Mouse (Mus musculus) heart, embryonic 16.5 days (tissue): ENCODE data around the gene Celf1. TPM values are rescaled to one million over a fixed set of nuclear protein-coding genes. Genes with fewer than 3 reads are reported as not detected.

Source experiments
- ATAC-seq: fragments of 200-750 bp; cut with Nextera tagmentation; replicated peaks from 2 replicates; pipeline ENCODE4 v1.8.0; 2017; ENCODE audit warnings: moderate number of reproducible peaks; ENCODE audit not compliant: insufficient read depth, low FRiP score; ENCODE audit errors: extremely low read depth
- H3K27ac ChIP-seq: fragments of 300-500 bp; sonication (generic); 2 replicates; pipeline ENCODE4 v1.5.1; 2014; ENCODE audit warnings: mild to moderate bottlenecking, low read length, control low read depth, moderate library complexity
- H3K27me3 ChIP-seq: fragments of 300-500 bp; sonication (generic); 2 replicates; pipeline ENCODE4 v1.6.1; 2014; ENCODE audit warnings: low read length, mixed read lengths; ENCODE audit not compliant: control insufficient read depth, insufficient read depth
- H3K36me3 ChIP-seq: fragments of 300-500 bp; sonication (generic); 2 replicates; pipeline ENCODE4 v1.6.1; 2014; ENCODE audit not compliant: control insufficient read depth, insufficient read depth
- H3K4me1 ChIP-seq: fragments of 300-500 bp; sonication (generic); 2 replicates; pipeline ENCODE4 v1.6.1; 2014; ENCODE audit warnings: low read length, mixed read lengths; ENCODE audit not compliant: control insufficient read depth, insufficient read depth
- H3K4me2 ChIP-seq: fragments of 300-500 bp; sonication (generic); 2 replicates; pipeline ENCODE4 v1.6.1; 2014; ENCODE audit warnings: low read depth, mild to moderate bottlenecking, control low read depth, low read length
- H3K4me3 ChIP-seq: fragments of 300-500 bp; sonication (generic); 2 replicates; pipeline ENCODE4 v1.5.1; 2014; ENCODE audit warnings: mild to moderate bottlenecking, control low read depth, low read length
- H3K9ac ChIP-seq: fragments of 300-500 bp; sonication (generic); 2 replicates; pipeline ENCODE4 v1.6.1; 2014; ENCODE audit warnings: low read length, control low read depth
- H3K9me3 ChIP-seq: fragments of 300-500 bp; sonication (generic); replicated peaks from 2 replicates; pipeline ENCODE4 v1.6.1; 2016; ENCODE audit warnings: low read length; ENCODE audit not compliant: control insufficient read depth
- WGBS: fragments of 180-500 bp; shearing (Covaris S2); extraction: QIAGEN DNeasy Blood & Tissue Kit; methylation state at CpG from one replicate; pipeline ENCODE4 v1.1.7; 2014; 5-methylcytosine and 5-hydroxymethylcytosine counted together
- polyA plus RNA-seq: library from polyadenylated mRNA; unstranded; fragments of >200 nt; fragmentation: Nextera tagmentation; extraction: Ambion mirVana; gene quantifications from 2 replicates; pipeline ENCODE4 v1.2.1, GENCODE M21; 2015

Celf1 gene
- polyA plus RNA-seq, 1 experiment from 2014 or later: 100 TPM

DNA sequence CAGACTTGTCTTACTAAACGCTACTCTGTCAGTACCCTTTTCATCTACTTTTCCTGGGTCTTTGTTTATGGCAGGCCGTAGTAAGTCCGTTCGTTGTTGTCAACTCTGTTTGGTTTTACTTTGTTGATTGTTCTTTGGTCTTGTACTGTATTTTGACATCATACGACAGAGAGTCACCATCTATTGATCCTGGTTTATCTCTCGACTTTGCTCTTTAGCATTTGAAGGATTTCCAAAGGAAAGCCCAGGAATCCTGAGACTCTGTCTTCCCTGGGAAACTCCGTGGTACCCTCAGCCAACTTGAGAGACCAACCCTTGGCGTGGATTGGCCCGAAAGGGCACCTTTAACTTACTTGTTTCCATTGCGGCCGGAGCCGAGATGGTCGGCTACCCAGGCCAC lies 11.6 kb upstream of the Celf1 start:
- WGBS: 84% methylated on average over 13 of the region's 13 CpGs

DNA sequence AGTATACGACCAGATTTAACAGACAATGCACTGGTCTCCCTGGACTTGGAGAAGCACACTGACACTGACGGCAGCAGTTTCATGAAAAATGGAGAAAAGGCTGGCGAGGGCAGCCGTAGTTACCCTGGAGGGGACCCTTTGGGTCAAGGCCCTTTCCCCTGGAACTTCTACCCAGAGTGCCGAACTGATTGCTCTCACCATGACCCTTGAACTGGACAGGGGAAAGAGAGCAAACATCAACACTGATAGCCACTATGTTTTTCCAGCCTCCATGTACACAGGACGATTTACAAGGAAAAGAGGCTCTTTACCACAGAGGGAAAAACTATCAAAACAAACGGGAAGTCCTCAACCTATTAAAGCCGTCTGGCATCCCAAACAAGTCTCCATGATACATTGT lies 8.4 kb upstream of the Celf1 start:
- no peaks in the 10 kb centered on the region for H3K4me1 ChIP-seq
- 66% methylated on average over 8 of the region's 8 CpGs for WGBS
- H3K9ac ChIP-seq: no peak overlapping the region
- no peaks in the 10 kb centered on the region for H3K36me3 ChIP-seq
- H3K4me2 ChIP-seq: no peak overlapping the region
- no peak overlapping the region for H3K4me3 ChIP-seq
- no peak overlapping the region for H3K27ac ChIP-seq
- no peaks in the 10 kb centered on the region for H3K27me3 ChIP-seq
- no peaks in the 10 kb centered on the region for H3K9me3 ChIP-seq
- ATAC-seq: no peak

More for the DNA sequence above, 11.6 kb upstream of the Celf1 start:
- Histone ChIP-seq H3K9ac (no peak overlapping the region), H3K27ac (no peak overlapping the region), H3K4me2 (no peak overlapping the region), H3K27me3 (no peaks in the 10 kb centered on the region), H3K4me3 (no peak overlapping the region), H3K9me3 (no peaks in the 10 kb centered on the region), H3K36me3 (no peaks in the 10 kb centered on the region), H3K4me1 (no peaks in the 10 kb centered on the region)
- no peak for ATAC-seq

DNA sequence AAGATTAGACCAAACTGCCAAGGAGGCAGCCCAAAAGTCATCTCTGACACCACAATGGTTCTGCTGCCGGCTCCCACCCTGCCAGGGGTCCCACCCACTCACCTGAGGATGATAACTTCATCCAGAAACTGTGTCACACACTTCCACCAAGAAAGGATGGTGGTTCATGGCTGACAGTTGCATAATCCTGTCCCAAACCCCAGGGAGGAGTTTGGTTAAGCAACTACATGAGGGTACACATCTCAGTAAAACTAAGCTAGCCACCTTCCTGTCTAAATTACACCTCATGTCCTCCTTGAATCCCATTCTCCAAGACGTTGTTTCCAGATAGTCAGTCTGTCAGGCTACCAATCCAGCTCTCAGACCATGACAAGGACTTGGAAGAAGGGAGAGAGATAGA lies 7.9 kb upstream of the Celf1 start:
- no peak for ATAC-seq
- H3K9me3 ChIP-seq: no peaks in the 10 kb centered on the region
- no peak overlapping the region for H3K4me3 ChIP-seq
- H3K4me1 ChIP-seq: no peaks in the 10 kb centered on the region
- H3K4me2 ChIP-seq: no peak overlapping the region
- H3K27ac ChIP-seq: no peak overlapping the region
- H3K9ac ChIP-seq: no peak overlapping the region
- H3K36me3 ChIP-seq: no peaks in the 10 kb centered on the region
- WGBS: 64% methylated on average over 2 of the region's 2 CpGs
- H3K27me3 ChIP-seq: no peaks in the 10 kb centered on the region

DNA sequence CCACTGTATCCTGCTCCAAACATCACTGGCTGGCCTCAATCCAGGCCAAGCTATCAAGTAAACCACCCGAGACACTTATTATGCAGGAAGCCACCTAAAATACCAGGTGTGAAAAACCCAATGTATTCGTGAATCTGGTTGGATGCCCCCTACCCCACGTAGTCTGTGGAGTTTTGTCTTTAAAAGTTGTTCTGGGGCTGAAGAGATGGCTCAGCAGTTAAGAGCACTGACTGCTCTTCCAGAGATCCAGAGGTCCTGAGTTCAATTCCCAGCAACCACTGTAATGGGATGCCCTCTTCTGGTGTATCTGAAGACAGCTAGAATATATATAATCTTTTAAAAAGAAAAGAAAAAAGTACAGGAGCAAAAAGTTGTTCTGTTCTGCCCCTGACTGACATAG lies 1.8 kb upstream of the Celf1 start:
- Histone ChIP-seq H3K9ac (no peak overlapping the region), H3K36me3 (no peaks in the 10 kb centered on the region), H3K4me3 (no peak overlapping the region), H3K9me3 (no peaks in the 10 kb centered on the region), H3K4me1 (peaks cover 21% of the 10 kb centered on the region), H3K4me2 (no peak overlapping the region), H3K27me3 (no peaks in the 10 kb centered on the region), H3K27ac (no peak overlapping the region)
- ATAC-seq: no peak
- 68% methylated on average over 3 of the region's 3 CpGs for WGBS

DNA sequence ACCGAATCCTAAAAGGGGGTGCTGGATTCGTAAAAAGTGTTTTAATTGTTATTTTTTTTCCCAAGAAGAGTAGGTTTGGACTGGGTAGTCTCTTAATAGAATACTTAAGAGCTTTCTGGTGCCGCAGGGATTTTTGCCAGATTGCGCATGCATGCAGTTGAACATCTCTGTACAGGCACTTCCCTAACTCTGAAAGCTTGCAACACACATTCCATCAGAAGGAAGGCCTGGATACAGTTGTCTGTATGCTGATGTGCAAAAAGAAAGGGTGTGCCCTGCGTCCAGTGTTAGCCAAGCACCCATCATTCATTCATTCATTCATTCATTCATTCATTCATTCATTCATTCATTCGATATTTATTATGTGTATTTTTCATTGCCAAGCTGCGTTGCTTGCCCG lies 432 bp upstream of the Celf1 start:
- peak; percentile 4; the same call in 1 of the 2 replicates for ATAC-seq
- Histone ChIP-seq H3K36me3 (no peaks in the 10 kb centered on the region), H3K4me3 (peak overlapping the region; percentile 100), H3K9ac (peak overlapping the region; percentile 91), H3K27ac (peak overlapping the region; percentile 91), H3K4me1 (peaks cover 26% of the 10 kb centered on the region), H3K9me3 (no peaks in the 10 kb centered on the region), H3K27me3 (no peaks in the 10 kb centered on the region), H3K4me2 (peak overlapping the region; percentile 73)
- 43% methylated on average over 8 of the region's 8 CpGs for WGBS

DNA sequence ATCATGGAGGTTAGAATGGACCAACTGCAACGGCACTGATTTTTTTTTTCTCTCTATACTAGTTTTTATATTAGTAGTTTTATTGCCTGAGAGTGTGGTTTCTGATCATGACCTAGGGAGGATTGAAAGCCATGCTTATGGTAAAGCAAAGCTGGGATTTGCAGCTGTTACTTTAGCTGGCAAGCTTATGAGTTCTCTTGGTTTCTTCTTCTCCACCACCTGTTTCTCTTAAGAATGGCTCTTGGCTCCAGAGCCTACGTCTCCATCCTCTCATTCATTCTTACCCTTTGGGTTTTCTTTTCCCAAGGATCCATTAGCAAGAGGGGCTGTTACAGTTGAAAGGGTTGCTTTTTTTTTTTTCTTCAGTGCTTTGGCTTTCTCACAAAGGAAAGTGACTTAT lies 1.6 kb downstream of the Celf1 start:
- Histone ChIP-seq H3K4me1 (peaks cover 31% of the 10 kb centered on the region), H3K36me3 (0 out of 2 replicates have a peak, but pooled peaks cover 4% of the 10 kb centered on the region), H3K4me2 (peak overlapping the region; percentile 86), H3K4me3 (peak overlapping the region; percentile 100), H3K9ac (peak overlapping the region; percentile 91; the same call in 1 of the 2 replicates), H3K27ac (peak overlapping the region; percentile 91; the same call in 1 of the 2 replicates), H3K9me3 (no peaks in the 10 kb centered on the region), H3K27me3 (no peaks in the 10 kb centered on the region)
- no peak for ATAC-seq
- WGBS: 48% methylated on average over 2 of the region's 2 CpGs

DNA sequence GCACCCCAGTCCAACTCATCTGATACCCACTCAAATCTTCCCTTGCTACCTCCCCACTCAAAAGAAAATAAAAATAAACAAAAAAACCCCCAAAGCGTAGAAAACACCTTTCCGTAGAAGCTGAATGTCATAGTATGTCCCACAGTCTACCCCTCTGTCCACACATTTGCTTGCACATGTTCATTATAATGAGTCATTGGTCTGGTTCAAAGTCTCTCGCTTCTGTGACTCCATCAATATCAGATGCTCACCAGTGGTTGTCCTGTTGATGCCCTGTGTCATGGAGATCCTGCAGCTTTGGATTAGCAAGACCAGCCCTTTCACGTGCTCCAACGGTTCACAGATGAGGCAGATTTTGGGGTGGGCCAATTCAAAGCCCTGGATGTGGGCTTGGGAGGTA lies 10.0 kb downstream of the Celf1 start:
- H3K4me2 ChIP-seq: no peak overlapping the region
- no peak overlapping the region for H3K9ac ChIP-seq
- no peak overlapping the region for H3K27ac ChIP-seq
- no peak overlapping the region for H3K4me3 ChIP-seq
- 84% methylated on average over 5 of the region's 5 CpGs for whole genome bisulfite sequencing
- no peaks in the 10 kb centered on the region for H3K27me3 ChIP-seq
- peaks cover 23% of the 10 kb centered on the region for H3K4me1 ChIP-seq
- H3K9me3 ChIP-seq: no peaks in the 10 kb centered on the region
- H3K36me3 ChIP-seq: 0 out of 2 replicates have a peak, but pooled peaks cover 4% of the 10 kb centered on the region
- ATAC-seq: no peak

DNA sequence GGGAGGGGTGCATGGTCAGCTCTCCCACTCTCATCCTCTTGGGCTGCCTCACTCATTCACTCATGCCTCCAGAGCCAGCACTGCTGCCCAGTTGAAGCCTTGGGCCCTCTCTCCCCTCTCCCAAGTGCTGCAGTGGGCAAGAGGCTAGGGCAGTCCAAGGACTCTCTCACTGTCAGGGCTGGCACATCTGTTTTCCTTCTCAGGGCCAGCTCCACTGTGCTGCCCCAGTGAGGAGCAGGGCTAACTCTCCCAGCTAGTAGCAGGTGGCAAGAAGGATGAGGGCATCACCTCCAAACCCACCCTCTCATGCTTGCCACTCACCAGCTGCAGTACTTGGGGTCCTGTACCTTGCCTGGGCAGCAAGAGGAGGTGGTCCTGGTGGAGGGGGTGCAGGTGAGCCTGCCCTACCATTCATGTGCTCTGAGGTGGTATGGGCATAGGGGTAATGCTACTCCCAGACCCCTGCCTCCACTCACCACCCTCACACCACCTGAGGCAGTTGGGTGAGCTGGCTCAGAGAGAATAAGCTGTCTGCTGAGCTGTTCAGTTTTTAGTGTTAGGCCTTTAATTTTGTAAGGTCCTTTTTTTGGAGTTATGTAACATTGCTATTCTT lies 10.5 kb downstream of the Celf1 start:
- Histone ChIP-seq H3K9ac (no peak overlapping the region), H3K36me3 (0 out of 2 replicates have a peak, but pooled peaks cover 4% of the 10 kb centered on the region), H3K9me3 (no peaks in the 10 kb centered on the region), H3K27me3 (no peaks in the 10 kb centered on the region), H3K4me1 (peaks cover 26% of the 10 kb centered on the region), H3K27ac (peak overlapping the region; percentile 7; the same call in 1 of the 2 replicates), H3K4me2 (no peak overlapping the region), H3K4me3 (no peak overlapping the region)
- ATAC-seq: peak; percentile 45; the same call in 1 of the 2 replicates

DNA sequence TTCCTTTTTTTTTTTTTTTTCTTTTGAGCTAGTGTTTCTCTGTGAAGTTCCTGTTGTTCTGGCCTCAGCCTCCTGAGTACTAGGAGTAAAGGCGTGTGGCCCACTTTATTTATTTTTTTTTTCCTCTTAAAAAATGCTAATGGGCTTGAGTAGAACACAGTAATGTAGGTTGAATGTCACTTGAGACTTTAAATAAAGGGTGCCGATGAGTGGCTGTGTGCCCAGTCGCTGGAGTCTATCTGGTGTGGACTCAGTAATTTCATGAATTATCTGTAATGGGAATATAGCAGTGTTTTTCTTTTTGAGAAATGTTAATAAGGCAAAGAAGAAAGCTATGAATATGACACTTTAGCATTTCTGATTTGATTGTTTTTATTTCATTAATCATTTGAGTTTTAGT lies 13.3 kb downstream of the Celf1 start:
- H3K4me1 ChIP-seq: peaks cover 28% of the 10 kb centered on the region
- no peak overlapping the region for H3K4me3 ChIP-seq
- H3K36me3 ChIP-seq: no peaks in the 10 kb centered on the region
- no peaks in the 10 kb centered on the region for H3K27me3 ChIP-seq
- WGBS: 44% methylated on average over 3 of the region's 3 CpGs
- no peak for ATAC-seq
- H3K4me2 ChIP-seq: no peak overlapping the region
- H3K27ac ChIP-seq: no peak overlapping the region
- no peaks in the 10 kb centered on the region for H3K9me3 ChIP-seq
- H3K9ac ChIP-seq: no peak overlapping the region
